Mouse (Mus musculus) layer of hippocampus, postnatal 25 days (tissue): Measurements from ENCODE around the gene Ssx9. TPM values are rescaled to one million over a fixed set of nuclear protein-coding genes. Genes with fewer than 3 reads are reported as not detected.
"Not testable (repeated sequence)": the region's sequence is repeated elsewhere in the genome, so short reads cannot be mapped to it uniquely, and the experiment has no call there.

Experiments
- DNase-seq, 2 experiments: peaks; one replicate each; pipeline ENCODE4 v3.0.0; 2022; ENCODE audit warnings: mixed read lengths in 2 of 2, low spot score in 1 of 2; ENCODE audit errors: extremely low spot score in 1 of 2
- total RNA-seq, 2 experiments: library from RNA; stranded (reverse); gene quantifications; 2 replicates each; pipeline ENCODE4 v1.2.3; 2021

Gene Ssx9
- not detected for total RNA-seq

GRCm38 (mm10) chrX:8748132-8748531 is at the start of gene Ssx9:
TSS of gene Ssx9 (plus strand) at chrX:8748432.
- not testable (repeated sequence) for DNase-seq

- peak; percentile 8 to 63 for DNase-seq
These were observed 15.3 kb upstream of the Ssx9 start for GRCm38 (mm10) chrX:8732907-8733306.

GRCm38 (mm10) chrX:8803391-8803790 is 55.2 kb downstream of the Ssx9 start, which contains the start of gene Ssxb5:
TSS of gene Ssxb5 (plus strand) at chrX:8803691.
- DNase-seq = not testable (repeated sequence)

Other genes with a start within 250 kb of the Ssx9 start
- gene Gm14459, start 223.5 kb upstream of the Ssx9 start, total RNA-seq = not detected
- not detected for gene Ssxb6, start 200.2 kb upstream of the Ssx9 start, total RNA-seq
- gene Ssxb3, start 156.6 kb upstream of the Ssx9 start, total RNA-seq = not detected
- gene Ssxb8, start 57.6 kb upstream of the Ssx9 start, total RNA-seq = not detected
- gene Ssxb5, start 55.3 kb downstream of the Ssx9 start, total RNA-seq = not detected
- not detected for gene Gm6592, start 95.6 kb downstream of the Ssx9 start, total RNA-seq
- gene Gm5751, start 125.8 kb downstream of the Ssx9 start, total RNA-seq = not detected
- 10 to 100 TPM; 27.5 to 33.7 TPM for gene B630019K06Rik, start 143.9 kb downstream of the Ssx9 start, total RNA-seq
- not detected for gene Fthl17b, start 214.5 kb downstream of the Ssx9 start, total RNA-seq
- not detected for gene Fthl17c, start 228.1 kb downstream of the Ssx9 start, total RNA-seq
- gene Fthl17d, start 238.3 kb downstream of the Ssx9 start, total RNA-seq = not detected